Mouse (Mus musculus): ENCODE measurements around the gene Ccdc103.

GRCm38 (mm10) chr11:102880585-102881313, at the start of gene Ccdc103, which contains the start of gene Eftud2:
- peak; percentile 65; the same call in 1 of the 2 replicates for TF ChIP-seq POLR2A (IDR thresholded peaks at IDR 0.05; ENCODE audit: borderline replicate concordance, control insufficient read depth, low read depth, low read length)
- no peak for TF ChIP-seq CTCF (IDR thresholded peaks at IDR 0.05; ENCODE audit: control insufficient read depth, insufficient read depth, low read length)

All from bone marrow, adult 2 months (tissue).